Mouse (Mus musculus) liver, adult 2 months (tissue): ENCODE measurements around the gene Gdf11. TPM values are rescaled to one million over a fixed set of nuclear protein-coding genes. Genes with fewer than 3 reads are reported as not detected.

Experiments
- DNase-seq: peaks from one replicate; pipeline ENCODE4 v3.0.0-alpha.2; 2011; ENCODE audit warnings: low read depth, low spot score; ENCODE audit errors: extremely low read depth
- H3K27ac ChIP-seq: fragments of 200-500 bp; replicated peaks from 2 replicates; pipeline ENCODE4 v1.5.1; 2012; ENCODE audit warnings: low read depth, mild to moderate bottlenecking, control low read depth, inconsistent platforms, low read length; ENCODE audit not compliant: insufficient read depth
- H3K27me3 ChIP-seq: fragments of 200-500 bp; 2 replicates; pipeline ENCODE4 v1.6.1; 2012; ENCODE audit warnings: mild to moderate bottlenecking, moderate library complexity, low read length, inconsistent platforms; ENCODE audit not compliant: control insufficient read depth, insufficient read depth
- H3K36me3 ChIP-seq: fragments of 200-500 bp; 2 replicates; pipeline ENCODE4 v1.6.1; 2012; ENCODE audit warnings: low read length, inconsistent platforms; ENCODE audit not compliant: control insufficient read depth, insufficient read depth
- H3K4me1 ChIP-seq: fragments of 200-500 bp; 2 replicates; pipeline ENCODE4 v1.6.1; 2011; ENCODE audit warnings: low read length; ENCODE audit not compliant: control insufficient read depth, insufficient read depth
- H3K4me3 ChIP-seq: fragments of 200-500 bp; 2 replicates; pipeline ENCODE4 v1.5.1; 2011; ENCODE audit warnings: low read depth, mild to moderate bottlenecking, control low read depth, low read length, moderate library complexity; ENCODE audit not compliant: insufficient read depth
- H3K79me2 ChIP-seq: fragments of 200-500 bp; 2 replicates; pipeline ENCODE4 v1.6.1; 2012; ENCODE audit warnings: inconsistent platforms, mild to moderate bottlenecking, low read length, moderate library complexity; ENCODE audit not compliant: control insufficient read depth, insufficient read depth
- H3K9ac ChIP-seq: fragments of 200-500 bp; 2 replicates; pipeline ENCODE4 v1.6.1; 2012; ENCODE audit warnings: low read depth, mild to moderate bottlenecking, control low read depth, inconsistent platforms, low read length
- CTCF ChIP-seq: fragments of 200-500 bp; IDR thresholded peaks from 2 replicates; pipeline ENCODE4 v1.5.1; 2011; ENCODE audit warnings: low read depth, low read length, control low read depth
- POLR2A ChIP-seq: fragments of 200-500 bp; IDR thresholded peaks from 2 replicates; pipeline ENCODE4 v1.6.1; 2011; ENCODE audit warnings: low read length, control low read depth; ENCODE audit not compliant: insufficient read depth; ENCODE audit errors: extremely low read depth
- WGBS: fragments of 180-500 bp; shearing (Covaris S2); methylation state at CpG from one replicate; pipeline ENCODE4 v1.1.7; 2018; 5-methylcytosine and 5-hydroxymethylcytosine counted together
- polyA plus RNA-seq: library from polyadenylated mRNA; depleted of rRNA; stranded (reverse); fragments of >200 nt; gene quantifications from 2 replicates; pipeline ENCODE4 v1.2.3, GENCODE M21; 2012; rRNA removed
- total RNA-seq: library from RNA; depleted of rRNA; stranded (reverse); fragments of >200 nt; gene quantifications from 2 replicates; pipeline ENCODE4 v1.2.3, GENCODE M21; 2014; rRNA removed

Gdf11 gene
- total and polyA plus RNA-seq, 2 experiments, result 0.05 to 0.09 TPM

- no peak for DNase-seq
- H3K4me1 ChIP-seq, result no peaks in the 10 kb centered on the region
- no peak overlapping the region for H3K27ac ChIP-seq
- H3K9ac ChIP-seq, result no peak overlapping the region
- TF ChIP-seq POLR2A, result no peak
- TF ChIP-seq CTCF, result no peak
- H3K36me3 ChIP-seq, result peaks cover 62% of the 10 kb centered on the region
- 70% methylated on average over 2 of the region's 2 CpGs for WGBS
- H3K4me3 ChIP-seq, result no peak overlapping the region
- no peaks in the 10 kb centered on the region for H3K27me3 ChIP-seq
- H3K79me2 ChIP-seq, result no peaks in the 10 kb centered on the region; the same call in 1 of the 2 replicates
These were observed 46.0 kb downstream of the Gdf11 start for GRCm38 (mm10) chr10:128845516-128845915.

GRCm38 (mm10) chr10:128843260-128843659, 48.3 kb downstream of the Gdf11 start:
- no peak for DNase-seq
- no peaks in the 10 kb centered on the region for H3K27me3 ChIP-seq
- peaks cover 61% of the 10 kb centered on the region for H3K36me3 ChIP-seq
- no peaks in the 10 kb centered on the region; the same call in 1 of the 2 replicates for H3K79me2 ChIP-seq
- 93% methylated on average over 5 of the region's 5 CpGs for WGBS
- H3K4me1 ChIP-seq, result no peaks in the 10 kb centered on the region
- H3K4me3 ChIP-seq, result no peak overlapping the region
- TF ChIP-seq CTCF (no peak), POLR2A (no peak)
- H3K9ac ChIP-seq, result no peak overlapping the region
- no peak overlapping the region for H3K27ac ChIP-seq

- Histone ChIP-seq H3K27ac (no peak overlapping the region), H3K4me1 (no peaks in the 10 kb centered on the region), H3K9ac (no peak overlapping the region), H3K4me3 (no peak overlapping the region), H3K27me3 (no peaks in the 10 kb centered on the region), H3K79me2 (no peaks in the 10 kb centered on the region; the same call in 1 of the 2 replicates), H3K36me3 (peaks cover 55% of the 10 kb centered on the region)
- no peak for DNase-seq
- TF ChIP-seq CTCF (no peak), POLR2A (no peak)
These were observed 50.9 kb downstream of the Gdf11 start for GRCm38 (mm10) chr10:128840612-128841011.

GRCm38 (mm10) chr10:128839434-128839833, 52.1 kb downstream of the Gdf11 start:
- H3K79me2 ChIP-seq, result no peaks in the 10 kb centered on the region; the same call in 1 of the 2 replicates
- H3K27ac ChIP-seq, result no peak overlapping the region
- H3K36me3 ChIP-seq, result peaks cover 52% of the 10 kb centered on the region
- no peak for DNase-seq
- no peak overlapping the region for H3K9ac ChIP-seq
- H3K4me3 ChIP-seq, result no peak overlapping the region
- no peaks in the 10 kb centered on the region for H3K27me3 ChIP-seq
- no peak for TF ChIP-seq POLR2A
- TF ChIP-seq CTCF, result no peak
- H3K4me1 ChIP-seq, result no peaks in the 10 kb centered on the region

DNA sequence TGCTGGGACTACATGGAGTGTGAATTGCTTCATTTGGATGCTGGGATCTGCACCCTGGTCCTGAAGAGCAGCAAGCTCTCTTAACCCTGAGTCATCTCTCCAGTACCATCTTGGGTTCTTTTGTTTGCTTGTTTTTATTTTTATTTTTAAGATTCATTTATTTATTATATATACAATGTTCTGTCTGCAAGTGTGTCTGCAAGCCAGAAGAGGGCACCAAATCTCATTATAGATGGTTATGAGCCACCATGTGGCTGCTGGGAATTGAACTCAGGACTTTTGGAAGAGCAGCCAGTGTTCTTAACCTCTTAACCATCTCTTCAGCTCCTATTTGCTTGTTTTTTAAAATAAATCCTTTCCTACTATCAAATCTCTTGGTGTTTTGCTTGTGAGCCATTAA, 54.1 kb downstream of the Gdf11 start:
- Histone ChIP-seq H3K4me1 (no peaks in the 10 kb centered on the region), H3K27me3 (no peaks in the 10 kb centered on the region), H3K27ac (no peak overlapping the region), H3K79me2 (no peaks in the 10 kb centered on the region; the same call in 1 of the 2 replicates), H3K36me3 (peaks cover 49% of the 10 kb centered on the region), H3K4me3 (no peak overlapping the region), H3K9ac (no peak overlapping the region)
- DNase-seq, result no peak
- no peak for TF ChIP-seq CTCF
- no peak for TF ChIP-seq POLR2A

Other genes starting within 250 kb of the Gdf11 start
- gene Ikzf4, start 245.7 kb downstream of the Gdf11 start, total RNA-seq, result 0.09 and 0.13 TPM in 2 replicates
- gene Ikzf4, start 245.7 kb downstream of the Gdf11 start, polyA plus RNA-seq, result 0.60 and 0.80 TPM in 2 replicates
- 135 and 145 TPM in 2 replicates for gene Suox, start 217.6 kb downstream of the Gdf11 start, total RNA-seq
- 103 and 168 TPM in 2 replicates for gene Suox, start 217.6 kb downstream of the Gdf11 start, polyA plus RNA-seq
- 68.6 and 74.0 TPM in 2 replicates for gene Rab5b, start 195.5 kb downstream of the Gdf11 start, total RNA-seq
- gene Rab5b, start 195.5 kb downstream of the Gdf11 start, polyA plus RNA-seq, result 78.8 and 80.5 TPM in 2 replicates
- 0.09 and 0.40 TPM in 2 replicates for gene Pmel, start 187.5 kb downstream of the Gdf11 start, total RNA-seq
- 0.72 and 0.83 TPM in 2 replicates for gene Pmel, start 187.5 kb downstream of the Gdf11 start, polyA plus RNA-seq
- gene Cdk2, start 186.7 kb downstream of the Gdf11 start, total RNA-seq, result 4.7 and 7.6 TPM in 2 replicates
- 7.0 and 8.3 TPM in 2 replicates for gene Cdk2, start 186.7 kb downstream of the Gdf11 start, polyA plus RNA-seq
- gene Dgka, start 146.9 kb downstream of the Gdf11 start, total RNA-seq, result 4.1 and 6.5 TPM in 2 replicates
- 7.1 and 7.2 TPM in 2 replicates for gene Dgka, start 146.9 kb downstream of the Gdf11 start, polyA plus RNA-seq
- 9.5 and 12.7 TPM in 2 replicates for gene Pym1, start 143.8 kb downstream of the Gdf11 start, total RNA-seq
- gene Pym1, start 143.8 kb downstream of the Gdf11 start, polyA plus RNA-seq, result 15.0 and 15.6 TPM in 2 replicates
- 74.3 and 79.8 TPM in 2 replicates for gene Mmp19, start 100.8 kb downstream of the Gdf11 start, total RNA-seq
- 48.4 and 67.5 TPM in 2 replicates for gene Mmp19, start 100.8 kb downstream of the Gdf11 start, polyA plus RNA-seq
- 23.5 and 25.3 TPM in 2 replicates for gene Dnajc14, start 87.7 kb downstream of the Gdf11 start, total RNA-seq
- 9.2 and 9.7 TPM in 2 replicates for gene Dnajc14, start 87.7 kb downstream of the Gdf11 start, polyA plus RNA-seq
- gene Tmem198b, start 87.3 kb downstream of the Gdf11 start, total RNA-seq, result 1.3 and 1.6 TPM in 2 replicates
- gene Tmem198b, start 87.3 kb downstream of the Gdf11 start, polyA plus RNA-seq, result 4.5 and 5.7 TPM in 2 replicates
- 23.1 and 25.8 TPM in 2 replicates for gene Sarnp, start 74.4 kb downstream of the Gdf11 start, total RNA-seq
- gene Sarnp, start 74.4 kb downstream of the Gdf11 start, polyA plus RNA-seq, result 6.7 and 6.9 TPM in 2 replicates
- 73.2 and 76.7 TPM in 2 replicates for gene Ormdl2, start 70.1 kb downstream of the Gdf11 start, total RNA-seq
- gene Ormdl2, start 70.1 kb downstream of the Gdf11 start, polyA plus RNA-seq, result 93.2 and 94.6 TPM in 2 replicates
- 4.1 and 5.2 TPM in 2 replicates for gene Cd63, start 9.3 kb upstream of the Gdf11 start, total RNA-seq
- 2.9 and 4.4 TPM in 2 replicates for gene Cd63, start 9.3 kb upstream of the Gdf11 start, polyA plus RNA-seq
- gene Rdh5, start 31.2 kb upstream of the Gdf11 start, total RNA-seq, result 30.4 and 33.8 TPM in 2 replicates
- gene Rdh5, start 31.2 kb upstream of the Gdf11 start, polyA plus RNA-seq, result 86.2 and 91.8 TPM in 2 replicates
- 91.1 and 106 TPM in 2 replicates for gene Bloc1s1, start 32.3 kb upstream of the Gdf11 start, total RNA-seq
- 192 and 226 TPM in 2 replicates for gene Bloc1s1, start 32.3 kb upstream of the Gdf11 start, polyA plus RNA-seq
- gene Itga7, start 42.1 kb upstream of the Gdf11 start, total RNA-seq, result 4.6 and 4.9 TPM in 2 replicates
- gene Itga7, start 42.1 kb upstream of the Gdf11 start, polyA plus RNA-seq, result 9.5 and 11.0 TPM in 2 replicates
- 639 and 785 TPM in 2 replicates for gene Mettl7b, start 69.3 kb upstream of the Gdf11 start, total RNA-seq
- 780 and 929 TPM in 2 replicates for gene Mettl7b, start 69.3 kb upstream of the Gdf11 start, polyA plus RNA-seq
- gene Olfr9, start 97.7 kb upstream of the Gdf11 start, total RNA-seq, result 0.07 TPM in 1 of 2 replicates, not detected in the other
- gene Olfr9, start 97.7 kb upstream of the Gdf11 start, polyA plus RNA-seq, result 0.02 TPM in 1 of 2 replicates, not detected in the other
- gene Olfr763, start 119.1 kb upstream of the Gdf11 start, total RNA-seq, result not detected in 2 replicates
- gene Olfr763, start 119.1 kb upstream of the Gdf11 start, polyA plus RNA-seq, result not detected in 2 replicates
- gene Olfr764-ps1, start 148.2 kb upstream of the Gdf11 start, total RNA-seq, result not detected in 2 replicates
- not detected in 2 replicates for gene Olfr764-ps1, start 148.2 kb upstream of the Gdf11 start, polyA plus RNA-seq
- not detected in 2 replicates for gene Olfr765, start 158.3 kb upstream of the Gdf11 start, total RNA-seq
- not detected in 2 replicates for gene Olfr765, start 158.3 kb upstream of the Gdf11 start, polyA plus RNA-seq
- gene Olfr766-ps1, start 177.3 kb upstream of the Gdf11 start, total RNA-seq, result not detected in 2 replicates
- gene Olfr766-ps1, start 177.3 kb upstream of the Gdf11 start, polyA plus RNA-seq, result not detected in 2 replicates
- gene Olfr767, start 191.2 kb upstream of the Gdf11 start, total RNA-seq, result not detected in 2 replicates
- not detected in 2 replicates for gene Olfr767, start 191.2 kb upstream of the Gdf11 start, polyA plus RNA-seq
- gene Olfr768, start 207.7 kb upstream of the Gdf11 start, total RNA-seq, result not detected in 2 replicates
- not detected in 2 replicates for gene Olfr768, start 207.7 kb upstream of the Gdf11 start, polyA plus RNA-seq
- not detected in 2 replicates for gene Olfr769, start 226.1 kb upstream of the Gdf11 start, total RNA-seq
- not detected in 2 replicates for gene Olfr769, start 226.1 kb upstream of the Gdf11 start, polyA plus RNA-seq
- gene Olfr770, start 247.3 kb upstream of the Gdf11 start, total RNA-seq, result not detected in 2 replicates
- not detected in 2 replicates for gene Olfr770, start 247.3 kb upstream of the Gdf11 start, polyA plus RNA-seq